Mouse (Mus musculus): ENCODE data around the gene Fam169b. TPM values are rescaled to one million over a fixed set of nuclear protein-coding genes. Genes with fewer than 3 reads are reported as not detected.

Gene Fam169b
- total and polyA plus RNA-seq, 2 experiments from 2014 or later, result 0.12 to 0.14 TPM

GRCm38 (mm10) chr7:68365711-68366110, 92.1 kb downstream of the Fam169b start:
- Histone ChIP-seq H3K9ac (no peak overlapping the region), H3K4me3 (ENCODE audit: low read depth, low read length) (no peak overlapping the region), H3K27ac (ENCODE audit: low read depth, low read length) (no peak overlapping the region), H3K4me1 (ENCODE audit: insufficient read depth) (no peaks in the 10 kb centered on the region), H3K27me3 (ENCODE audit: insufficient read depth, low read length) (0 out of 2 replicates have a peak, but pooled peaks cover 5% of the 10 kb centered on the region), H3K4me2 (ENCODE audit: low read depth) (no peak overlapping the region), H3K36me3 (ENCODE audit: insufficient read depth) (no peaks in the 10 kb centered on the region), H3K9me3 (ENCODE audit: low read length) (no peaks in the 10 kb centered on the region)
- DNase-seq (peak; percentile 72), ATAC-seq (no peak; the same call in 1 of the 2 replicates)
- 58% methylated on average over 9 of the region's 9 CpGs for WGBS
- TF ChIP-seq CTCF (IDR thresholded peaks at IDR 0.05; ENCODE audit: low read depth), result no peak

GRCm38 (mm10) chr7:68368948-68369347, 95.3 kb downstream of the Fam169b start:
- H3K27ac ChIP-seq (ENCODE audit: low read depth, low read length), result no peak overlapping the region
- H3K4me1 ChIP-seq (ENCODE audit: insufficient read depth), result no peaks in the 10 kb centered on the region
- H3K4me2 ChIP-seq (ENCODE audit: low read depth), result no peak overlapping the region
- H3K36me3 ChIP-seq (ENCODE audit: insufficient read depth), result no peaks in the 10 kb centered on the region
- no peak for TF ChIP-seq CTCF (IDR thresholded peaks at IDR 0.05; ENCODE audit: low read depth)
- DNase-seq (no peak), ATAC-seq (no peak)
- no peak overlapping the region for H3K4me3 ChIP-seq (ENCODE audit: low read depth, low read length)
- no peaks in the 10 kb centered on the region for H3K9me3 ChIP-seq (ENCODE audit: low read length)
- WGBS, result 91% methylated on average over 12 of the region's 12 CpGs
- peaks cover 8% of the 10 kb centered on the region; the same call in 1 of the 2 replicates for H3K27me3 ChIP-seq (ENCODE audit: insufficient read depth, low read length)
- no peak overlapping the region for H3K9ac ChIP-seq

GRCm38 (mm10) chr7:68369694-68370093, 96.1 kb downstream of the Fam169b start:
- Histone ChIP-seq H3K27me3 (ENCODE audit: insufficient read depth, low read length) (peaks cover 8% of the 10 kb centered on the region; the same call in 1 of the 2 replicates), H3K36me3 (ENCODE audit: insufficient read depth) (no peaks in the 10 kb centered on the region), H3K27ac (ENCODE audit: low read depth, low read length) (no peak overlapping the region), H3K4me2 (ENCODE audit: low read depth) (peak overlapping the region; percentile 43), H3K9ac (no peak overlapping the region), H3K4me1 (ENCODE audit: insufficient read depth) (no peaks in the 10 kb centered on the region), H3K9me3 (ENCODE audit: low read length) (no peaks in the 10 kb centered on the region), H3K4me3 (ENCODE audit: low read depth, low read length) (peak overlapping the region; percentile 11; the same call in 1 of the 2 replicates)
- 2% methylated on average over 12 of the region's 13 CpGs for WGBS
- TF ChIP-seq CTCF (IDR thresholded peaks at IDR 0.05; ENCODE audit: low read depth), result peak; percentile 91
- peak; percentile 88 for DNase-seq
- ATAC-seq, result peak; percentile 56

- H3K9me3 ChIP-seq (ENCODE audit: low read length), result no peaks in the 10 kb centered on the region
- TF ChIP-seq CTCF (IDR thresholded peaks at IDR 0.05; ENCODE audit: low read depth), result peak; percentile 94
- H3K4me1 ChIP-seq (ENCODE audit: insufficient read depth), result no peaks in the 10 kb centered on the region
- no peak overlapping the region for H3K27ac ChIP-seq (ENCODE audit: low read depth, low read length)
- H3K9ac ChIP-seq, result 0 out of 2 replicates have a peak overlapping the region, but pooled peaks have one; percentile 15
- peak overlapping the region; percentile 46 for H3K4me2 ChIP-seq (ENCODE audit: low read depth)
- peaks cover 8% of the 10 kb centered on the region; the same call in 1 of the 2 replicates for H3K27me3 ChIP-seq (ENCODE audit: insufficient read depth, low read length)
- peak; percentile 76 for ATAC-seq
- no peaks in the 10 kb centered on the region for H3K36me3 ChIP-seq (ENCODE audit: insufficient read depth)
- H3K4me3 ChIP-seq (ENCODE audit: low read depth, low read length), result peak overlapping the region; percentile 19; the same call in 1 of the 2 replicates
- WGBS, result 17% methylated on average over 16 of the region's 16 CpGs
- DNase-seq, result peak; percentile 95
Measured at GRCm38 (mm10) chr7:68374109-68374857, 100.6 kb downstream of the Fam169b start.

GRCm38 (mm10) chr7:68382187-68382586, 108.5 kb downstream of the Fam169b start:
- WGBS, result 32% methylated on average over 9 of the region's 9 CpGs
- ATAC-seq (no peak), DNase-seq (no peak)

GRCm38 (mm10) chr7:68386767-68387166, 113.1 kb downstream of the Fam169b start:
- Histone ChIP-seq H3K27me3 (ENCODE audit: insufficient read depth, low read length) (no peaks in the 10 kb centered on the region), H3K4me2 (ENCODE audit: low read depth) (no peak overlapping the region), H3K9ac (no peak overlapping the region), H3K4me1 (ENCODE audit: insufficient read depth) (no peaks in the 10 kb centered on the region), H3K4me3 (ENCODE audit: low read depth, low read length) (no peak overlapping the region), H3K27ac (ENCODE audit: low read depth, low read length) (no peak overlapping the region), H3K36me3 (ENCODE audit: insufficient read depth) (no peaks in the 10 kb centered on the region), H3K9me3 (ENCODE audit: low read length) (no peaks in the 10 kb centered on the region)
- DNase-seq (no peak), ATAC-seq (no peak)
- TF ChIP-seq CTCF (IDR thresholded peaks at IDR 0.05; ENCODE audit: low read depth), result no peak
- 80% methylated on average over 3 of the region's 3 CpGs for WGBS

More at GRCm38 (mm10) chr7:68382187-68382586, 108.5 kb downstream of the Fam169b start:
- Histone ChIP-seq H3K36me3 (ENCODE audit: insufficient read depth) (no peaks in the 10 kb centered on the region), H3K9ac (no peak overlapping the region), H3K27ac (ENCODE audit: low read depth, low read length) (no peak overlapping the region), H3K4me1 (ENCODE audit: insufficient read depth) (no peaks in the 10 kb centered on the region), H3K27me3 (ENCODE audit: insufficient read depth, low read length) (no peaks in the 10 kb centered on the region), H3K4me2 (ENCODE audit: low read depth) (no peak overlapping the region), H3K9me3 (ENCODE audit: low read length) (no peaks in the 10 kb centered on the region), H3K4me3 (ENCODE audit: low read depth, low read length) (no peak overlapping the region)
- no peak for TF ChIP-seq CTCF (IDR thresholded peaks at IDR 0.05; ENCODE audit: low read depth)

GRCm38 (mm10) chr7:68395707-68396333, 122.2 kb downstream of the Fam169b start:
- Histone ChIP-seq H3K9ac (no peak overlapping the region), H3K4me1 (ENCODE audit: insufficient read depth) (no peaks in the 10 kb centered on the region), H3K4me2 (ENCODE audit: low read depth) (no peak overlapping the region), H3K4me3 (ENCODE audit: low read depth, low read length) (no peak overlapping the region), H3K27me3 (ENCODE audit: insufficient read depth, low read length) (no peaks in the 10 kb centered on the region), H3K36me3 (ENCODE audit: insufficient read depth) (no peaks in the 10 kb centered on the region), H3K9me3 (ENCODE audit: low read length) (no peaks in the 10 kb centered on the region), H3K27ac (ENCODE audit: low read depth, low read length) (no peak overlapping the region)
- no peak for TF ChIP-seq CTCF (IDR thresholded peaks at IDR 0.05; ENCODE audit: low read depth)
- 42% methylated on average over 6 of the region's 6 CpGs for WGBS
- no peak for ATAC-seq
- DNase-seq, result no peak
